Mouse (Mus musculus): ENCODE data around the gene Copz1. TPM values are rescaled to one million over a fixed set of nuclear protein-coding genes. Genes with fewer than 3 reads are reported as not detected.
"Not testable (repeated sequence)": the region's sequence is repeated elsewhere in the genome, so short reads cannot be mapped to it uniquely, and the experiment has no call there.

Gene Copz1
- polyA plus RNA-seq, 2 experiments = 118 to 205 TPM

DNA sequence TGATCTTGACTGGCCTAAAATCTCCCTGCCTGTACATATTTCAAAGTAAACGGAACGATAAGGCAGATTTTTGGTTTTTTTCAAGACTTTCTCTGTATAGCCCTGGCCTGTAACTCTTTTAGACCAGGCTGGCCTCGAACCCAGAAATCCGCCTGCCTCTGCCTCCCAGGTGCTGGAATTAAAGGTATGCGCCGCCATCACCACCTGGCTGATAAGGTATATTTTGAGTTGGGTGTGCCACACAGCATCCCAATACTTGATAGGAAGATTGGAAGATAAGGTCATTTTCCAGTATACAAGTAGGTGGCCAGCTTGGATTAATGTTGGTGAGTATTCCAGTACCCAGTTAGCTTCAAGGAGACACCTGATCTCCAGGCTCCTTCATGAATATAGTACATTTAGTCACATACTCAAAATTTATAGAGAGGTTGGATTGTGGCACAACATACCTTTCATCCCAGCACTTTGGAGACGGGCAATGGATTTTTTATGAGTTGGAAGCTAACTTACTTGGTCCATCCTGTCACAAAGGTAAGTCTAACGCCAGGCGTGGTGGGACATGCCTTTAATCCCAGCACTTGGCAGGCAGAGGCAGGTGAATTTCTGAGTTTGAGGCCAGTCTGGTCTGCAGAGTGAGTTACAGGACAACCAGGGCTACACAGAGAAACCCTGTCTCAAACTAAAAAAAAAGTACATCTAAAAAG lies 25.3 kb upstream of the Copz1 start:
- H3K36me3 ChIP-seq (replicated peaks; ENCODE audit: control insufficient read depth, insufficient read depth, low read depth) = peaks cover 91% of the 10 kb centered on the region
- no peak for ATAC-seq (ENCODE audit: insufficient read depth)
- no peaks in the 10 kb centered on the region for H3K9me3 ChIP-seq (ENCODE audit: control insufficient read depth, low read length)
- peak overlapping the region; percentile 44 for H3K4me2 ChIP-seq (ENCODE audit: low read depth)
- peaks cover 23 to 37% of the 10 kb centered on the region in 2 experiments for H3K4me1 ChIP-seq (replicated peaks; ENCODE audit: control insufficient read depth in 2 of 2, insufficient read depth in 2 of 2, low read length in 1 of 2)
- no peak for DNase-seq (ENCODE audit: low read depth in 3 of 3, low spot score in 3 of 3)
- no peaks in the 10 kb centered on the region for H3K27me3 ChIP-seq (ENCODE audit: control insufficient read depth, insufficient read depth, low read length)
- H3K4me3 ChIP-seq (ENCODE audit: insufficient read depth in 1 of 2, low read depth in 2 of 2, low read length in 2 of 2) = peak overlapping the region in 1 of 2 experiments; percentile 38; a peak in 2 of 4 replicates
- H3K27ac ChIP-seq = peak overlapping the region; percentile 57
- 64% methylated on average over 9 of the region's 9 CpGs for WGBS (ENCODE audit: insufficient replicate concordance)
- H3K9ac ChIP-seq (replicated peaks) = no peak overlapping the region; the same call in 1 of the 2 replicates
- peak; percentile 13; the same call in 1 of the 2 replicates for TF ChIP-seq EP300 (IDR thresholded peaks at IDR 0.05; ENCODE audit: low read depth)
- TF ChIP-seq CTCF (IDR thresholded peaks at IDR 0.05; ENCODE audit: low read depth) = no peak

DNA sequence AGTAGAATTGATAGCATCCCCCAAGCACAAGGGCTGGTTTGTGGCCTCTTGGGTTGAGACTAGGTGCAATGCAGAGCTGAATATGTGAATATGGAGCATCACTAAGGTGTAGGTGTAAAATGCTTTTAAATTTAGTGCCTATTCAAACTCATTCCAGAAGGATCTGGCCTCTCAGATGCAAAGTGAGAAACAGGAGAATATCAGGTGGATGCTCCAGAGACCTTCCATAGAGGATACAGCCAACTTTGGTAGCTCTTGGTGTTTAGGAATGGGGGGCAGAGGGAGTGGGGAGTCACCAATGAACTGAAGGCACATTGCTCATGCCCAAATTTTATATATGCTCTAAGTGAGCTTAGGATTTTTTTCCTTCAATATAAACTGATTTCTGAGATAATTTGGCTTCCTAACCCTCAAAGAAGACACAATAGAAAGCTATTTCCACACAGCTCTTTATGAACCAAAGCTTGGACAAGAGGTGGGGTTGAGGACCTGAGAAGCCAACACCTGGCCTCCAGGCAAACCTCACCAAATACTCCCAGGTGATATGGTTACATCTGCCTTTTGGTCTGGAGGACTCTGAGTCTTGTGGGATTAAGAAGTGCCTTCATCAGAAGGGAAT lies 24.6 kb upstream of the Copz1 start:
- H3K36me3 ChIP-seq (replicated peaks; ENCODE audit: control insufficient read depth, insufficient read depth, low read depth) = peaks cover 90% of the 10 kb centered on the region
- H3K4me3 ChIP-seq (ENCODE audit: insufficient read depth in 1 of 2, low read depth in 2 of 2, low read length in 2 of 2) = peak overlapping the region in 1 of 2 experiments; percentile 38; a peak in 2 of 4 replicates
- peaks cover 27 to 40% of the 10 kb centered on the region in 2 experiments for H3K4me1 ChIP-seq (replicated peaks; ENCODE audit: control insufficient read depth in 2 of 2, insufficient read depth in 2 of 2, low read length in 1 of 2)
- ATAC-seq (ENCODE audit: insufficient read depth) = no peak
- TF ChIP-seq CTCF (IDR thresholded peaks at IDR 0.05; ENCODE audit: low read depth) = no peak
- no peak; the same call in 1 of the 2 replicates for TF ChIP-seq EP300 (IDR thresholded peaks at IDR 0.05; ENCODE audit: low read depth)
- H3K9me3 ChIP-seq (ENCODE audit: control insufficient read depth, low read length) = no peaks in the 10 kb centered on the region
- H3K27me3 ChIP-seq (ENCODE audit: control insufficient read depth, insufficient read depth, low read length) = no peaks in the 10 kb centered on the region
- peak overlapping the region; percentile 44 for H3K4me2 ChIP-seq (ENCODE audit: low read depth)
- DNase-seq (ENCODE audit: low read depth in 3 of 3, low spot score in 3 of 3) = no peak
- H3K9ac ChIP-seq (replicated peaks) = no peak overlapping the region
- peak overlapping the region; percentile 57 for H3K27ac ChIP-seq

DNA sequence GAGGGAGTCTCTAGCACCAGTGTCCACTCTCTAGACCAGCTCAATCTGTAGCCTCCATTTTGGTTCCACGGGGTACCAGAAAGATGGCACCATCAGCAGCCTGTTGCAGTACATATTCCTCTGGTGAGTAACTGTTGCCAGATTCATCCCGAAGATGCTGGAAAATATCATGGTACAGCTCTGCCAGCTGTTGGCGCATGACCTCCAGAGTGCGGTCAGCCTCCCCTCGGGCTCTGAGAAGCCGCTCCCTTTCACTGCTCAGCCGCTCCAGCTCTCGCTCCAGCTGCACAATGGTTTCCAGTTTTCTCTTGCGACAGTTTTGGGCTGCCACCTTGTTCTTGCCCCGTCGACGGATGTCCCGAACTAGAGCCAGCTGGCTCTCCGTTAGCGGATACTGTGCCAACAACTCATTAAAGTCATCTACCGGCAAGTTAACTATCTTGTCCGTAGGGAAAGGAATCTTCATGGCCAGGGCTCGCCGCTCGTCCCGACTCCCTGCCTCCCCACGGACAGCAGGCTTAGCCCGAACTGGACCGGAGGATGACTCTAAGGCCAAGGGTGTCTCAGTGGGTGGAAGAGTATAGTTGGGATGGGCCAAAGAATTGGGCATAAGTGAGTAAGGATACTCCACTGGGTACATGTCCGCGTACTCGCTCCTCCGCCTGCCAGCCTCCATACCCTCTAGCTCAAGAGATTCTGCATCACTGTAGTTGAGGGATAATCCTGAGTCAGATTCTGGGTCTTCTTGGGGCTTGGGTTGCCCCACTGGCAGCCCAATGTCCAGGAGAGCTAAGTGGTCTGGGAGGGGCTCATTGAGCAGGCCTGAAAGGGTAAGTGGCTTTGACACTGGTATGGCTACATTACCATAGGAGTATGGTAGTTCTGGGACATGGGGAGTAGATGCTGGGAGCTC lies 23.9 kb upstream of the Copz1 start:
- ATAC-seq (ENCODE audit: insufficient read depth) (no peak), DNase-seq (ENCODE audit: low read depth in 3 of 3, low spot score in 3 of 3) (no peak)
- no peak for TF ChIP-seq EP300 (IDR thresholded peaks at IDR 0.05; ENCODE audit: low read depth)
- no peak; the same call in 1 of the 2 replicates for TF ChIP-seq CTCF (IDR thresholded peaks at IDR 0.05; ENCODE audit: low read depth)
- Histone ChIP-seq H3K27ac (peak overlapping the region; percentile 57), H3K9me3 (ENCODE audit: control insufficient read depth, low read length) (no peaks in the 10 kb centered on the region), H3K36me3 (replicated peaks; ENCODE audit: control insufficient read depth, insufficient read depth, low read depth) (peaks cover 85% of the 10 kb centered on the region), H3K4me3 (ENCODE audit: insufficient read depth in 1 of 2, low read depth in 2 of 2, low read length in 2 of 2) (peak overlapping the region in 1 of 2 experiments; percentile 38; a peak in 2 of 4 replicates), H3K4me1 (replicated peaks; ENCODE audit: control insufficient read depth in 2 of 2, insufficient read depth in 2 of 2, low read length in 1 of 2) (peaks cover 23 to 43% of the 10 kb centered on the region in 2 experiments), H3K4me2 (ENCODE audit: low read depth) (peak overlapping the region; percentile 44), H3K27me3 (ENCODE audit: control insufficient read depth, insufficient read depth, low read length) (no peaks in the 10 kb centered on the region), H3K9ac (replicated peaks) (no peak overlapping the region)
- 85% methylated on average over 28 of the region's 28 CpGs for WGBS (ENCODE audit: insufficient replicate concordance)

DNA sequence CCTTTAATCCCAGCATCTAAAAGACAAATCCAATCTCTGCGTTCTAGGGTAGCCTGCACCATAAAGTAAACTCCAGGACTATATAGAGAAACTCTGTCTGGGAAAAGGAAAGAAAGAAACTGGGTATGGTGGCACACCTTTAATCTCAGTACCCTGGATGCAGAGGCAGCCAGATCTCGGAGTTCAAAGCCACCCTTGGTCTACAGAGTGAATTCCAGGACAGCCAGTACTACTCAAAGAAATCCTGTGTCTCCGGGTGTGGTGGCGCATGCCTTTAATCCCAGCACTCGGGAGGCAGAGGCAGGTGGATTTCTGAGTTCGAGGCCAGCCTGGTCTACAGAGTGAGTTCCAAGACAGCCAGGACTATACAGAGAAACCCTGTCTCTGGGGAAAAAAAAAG lies 23.0 kb upstream of the Copz1 start:
- H3K9me3 ChIP-seq (ENCODE audit: control insufficient read depth, low read length); ATAC-seq (ENCODE audit: insufficient read depth); DNase-seq (ENCODE audit: low read depth in 3 of 3, low spot score in 3 of 3); H3K27me3 ChIP-seq (ENCODE audit: control insufficient read depth, insufficient read depth, low read length); H3K9ac ChIP-seq (replicated peaks): not testable (repeated sequence)
- WGBS (ENCODE audit: insufficient replicate concordance) = 88% methylated on average over 6 of the region's 6 CpGs
- Histone ChIP-seq H3K27ac (peak overlapping the region; percentile 56), H3K4me3 (ENCODE audit: insufficient read depth in 1 of 2, low read depth in 2 of 2, low read length in 2 of 2) (peak overlapping the region; percentile 11 to 38; a peak in 2 of 4 replicates), H3K4me1 (replicated peaks; ENCODE audit: control insufficient read depth in 2 of 2, insufficient read depth in 2 of 2, low read length in 1 of 2) (peaks cover 23 to 41% of the 10 kb centered on the region in 2 experiments), H3K4me2 (ENCODE audit: low read depth) (peak overlapping the region; percentile 44), H3K36me3 (replicated peaks; ENCODE audit: control insufficient read depth, insufficient read depth, low read depth) (peaks cover 85% of the 10 kb centered on the region)
